Mouse (Mus musculus): ENCODE measurements around the gene Aldh3b1. TPM values are rescaled to one million over a fixed set of nuclear protein-coding genes. Genes with fewer than 3 reads are reported as not detected.

The Aldh3b1 gene
- total and polyA plus RNA-seq, 2 experiments = 3.3 to 4.0 TPM

- H3K9ac ChIP-seq (ENCODE audit: low read depth, low read length) = no peak overlapping the region
- no peaks in the 10 kb centered on the region for H3K27me3 ChIP-seq (ENCODE audit: control insufficient read depth, insufficient read depth, low read length)
- peaks cover 47% of the 10 kb centered on the region for H3K36me3 ChIP-seq (ENCODE audit: control insufficient read depth, insufficient read depth, low read length)
- peaks cover 7% of the 10 kb centered on the region for H3K4me1 ChIP-seq (ENCODE audit: control insufficient read depth, insufficient read depth, low read length)
- DNase-seq (ENCODE audit: extremely low read depth, low read depth, low spot score) = no peak
- TF ChIP-seq CTCF (IDR thresholded peaks at IDR 0.05; ENCODE audit: low read depth, low read length) = peak; percentile 65
- no peak for TF ChIP-seq POLR2A (IDR thresholded peaks at IDR 0.05; ENCODE audit: extremely low read depth, insufficient read depth, low read length)
- H3K79me2 ChIP-seq (ENCODE audit: control insufficient read depth, insufficient read depth, low read length) = no peaks in the 10 kb centered on the region
- no peak overlapping the region for H3K27ac ChIP-seq (replicated peaks; ENCODE audit: insufficient read depth, low read depth, low read length)
- 79% methylated on average over 8 of the region's 8 CpGs for WGBS
- no peak overlapping the region for H3K4me3 ChIP-seq (ENCODE audit: insufficient read depth, low read depth, low read length)
Observed at GRCm38 (mm10) chr19:3890181-3890580, 39.4 kb downstream of the Aldh3b1 start.

GRCm38 (mm10) chr19:3889096-3889495 is 40.5 kb downstream of the Aldh3b1 start:
- Histone ChIP-seq H3K79me2 (ENCODE audit: control insufficient read depth, insufficient read depth, low read length) (no peaks in the 10 kb centered on the region), H3K36me3 (ENCODE audit: control insufficient read depth, insufficient read depth, low read length) (peaks cover 51% of the 10 kb centered on the region), H3K4me3 (ENCODE audit: insufficient read depth, low read depth, low read length) (no peak overlapping the region), H3K27me3 (ENCODE audit: control insufficient read depth, insufficient read depth, low read length) (no peaks in the 10 kb centered on the region), H3K9ac (ENCODE audit: low read depth, low read length) (no peak overlapping the region), H3K27ac (replicated peaks; ENCODE audit: insufficient read depth, low read depth, low read length) (no peak overlapping the region), H3K4me1 (ENCODE audit: control insufficient read depth, insufficient read depth, low read length) (no peaks in the 10 kb centered on the region; the same call in none of the 2 replicates)
- DNase-seq (ENCODE audit: extremely low read depth, low read depth, low spot score) = no peak
- TF ChIP-seq CTCF (IDR thresholded peaks at IDR 0.05; ENCODE audit: low read depth, low read length) (no peak), POLR2A (IDR thresholded peaks at IDR 0.05; ENCODE audit: extremely low read depth, insufficient read depth, low read length) (no peak)
- WGBS = 91% methylated on average over 5 of the region's 5 CpGs

- 30% methylated on average over 6 of the region's 6 CpGs for WGBS
- H3K79me2 ChIP-seq (ENCODE audit: control insufficient read depth, insufficient read depth, low read length) = peaks cover 3% of the 10 kb centered on the region; the same call in 1 of the 2 replicates
- DNase-seq (ENCODE audit: extremely low read depth, low read depth, low spot score) = peak; percentile 43
- H3K4me3 ChIP-seq (ENCODE audit: insufficient read depth, low read depth, low read length) = no peak overlapping the region
- no peaks in the 10 kb centered on the region; the same call in 1 of the 2 replicates for H3K4me1 ChIP-seq (ENCODE audit: control insufficient read depth, insufficient read depth, low read length)
- peaks cover 42% of the 10 kb centered on the region for H3K36me3 ChIP-seq (ENCODE audit: control insufficient read depth, insufficient read depth, low read length)
- H3K27me3 ChIP-seq (ENCODE audit: control insufficient read depth, insufficient read depth, low read length) = no peaks in the 10 kb centered on the region
- no peak overlapping the region for H3K27ac ChIP-seq (replicated peaks; ENCODE audit: insufficient read depth, low read depth, low read length)
- no peak overlapping the region for H3K9ac ChIP-seq (ENCODE audit: low read depth, low read length)
- TF ChIP-seq CTCF (IDR thresholded peaks at IDR 0.05; ENCODE audit: low read depth, low read length) (no peak), POLR2A (IDR thresholded peaks at IDR 0.05; ENCODE audit: extremely low read depth, insufficient read depth, low read length) (no peak)
Observed at GRCm38 (mm10) chr19:3884325-3884990, 45.1 kb downstream of the Aldh3b1 start.

GRCm38 (mm10) chr19:3882214-3882613 is 47.4 kb downstream of the Aldh3b1 start:
- H3K27me3 ChIP-seq (ENCODE audit: control insufficient read depth, insufficient read depth, low read length) = no peaks in the 10 kb centered on the region
- no peak overlapping the region for H3K9ac ChIP-seq (ENCODE audit: low read depth, low read length)
- no peak overlapping the region for H3K4me3 ChIP-seq (ENCODE audit: insufficient read depth, low read depth, low read length)
- TF ChIP-seq POLR2A (IDR thresholded peaks at IDR 0.05; ENCODE audit: extremely low read depth, insufficient read depth, low read length) (no peak), CTCF (IDR thresholded peaks at IDR 0.05; ENCODE audit: low read depth, low read length) (no peak)
- peaks cover 8% of the 10 kb centered on the region; the same call in 1 of the 2 replicates for H3K79me2 ChIP-seq (ENCODE audit: control insufficient read depth, insufficient read depth, low read length)
- 58% methylated on average over 4 of the region's 4 CpGs for WGBS
- H3K27ac ChIP-seq (replicated peaks; ENCODE audit: insufficient read depth, low read depth, low read length) = no peak overlapping the region
- peaks cover 2% of the 10 kb centered on the region for H3K4me1 ChIP-seq (ENCODE audit: control insufficient read depth, insufficient read depth, low read length)
- H3K36me3 ChIP-seq (ENCODE audit: control insufficient read depth, insufficient read depth, low read length) = peaks cover 30% of the 10 kb centered on the region
- DNase-seq (ENCODE audit: extremely low read depth, low read depth, low spot score) = peak; percentile 33

- peaks cover 2% of the 10 kb centered on the region for H3K4me1 ChIP-seq (ENCODE audit: control insufficient read depth, insufficient read depth, low read length)
- H3K79me2 ChIP-seq (ENCODE audit: control insufficient read depth, insufficient read depth, low read length) = peaks cover 12% of the 10 kb centered on the region; the same call in 1 of the 2 replicates
- H3K4me3 ChIP-seq (ENCODE audit: insufficient read depth, low read depth, low read length) = no peak overlapping the region
- no peaks in the 10 kb centered on the region for H3K27me3 ChIP-seq (ENCODE audit: control insufficient read depth, insufficient read depth, low read length)
- H3K9ac ChIP-seq (ENCODE audit: low read depth, low read length) = no peak overlapping the region
- no peak for DNase-seq (ENCODE audit: extremely low read depth, low read depth, low spot score)
- H3K36me3 ChIP-seq (ENCODE audit: control insufficient read depth, insufficient read depth, low read length) = peaks cover 23% of the 10 kb centered on the region
- WGBS = 65% methylated on average over 6 of the region's 6 CpGs
- no peak for TF ChIP-seq CTCF (IDR thresholded peaks at IDR 0.05; ENCODE audit: low read depth, low read length)
- TF ChIP-seq POLR2A (IDR thresholded peaks at IDR 0.05; ENCODE audit: extremely low read depth, insufficient read depth, low read length) = no peak
- H3K27ac ChIP-seq (replicated peaks; ENCODE audit: insufficient read depth, low read depth, low read length) = no peak overlapping the region
Observed at GRCm38 (mm10) chr19:3880054-3880848, 49.4 kb downstream of the Aldh3b1 start.
